Mouse (Mus musculus) cortical plate, adult 2 months (tissue): Measurements from ENCODE around the gene Olfr798.

Experiments used
- CTCF ChIP-seq: fragments of 200-500 bp; IDR thresholded peaks from 2 replicates; pipeline ENCODE4 v1.5.1; 2011; ENCODE audit warnings: mild to moderate bottlenecking, control low read depth, low read length; ENCODE audit not compliant: insufficient read depth; ENCODE audit errors: extremely low read depth
- POLR2A ChIP-seq: fragments of 200-500 bp; IDR thresholded peaks from 2 replicates; pipeline ENCODE4 v1.6.1; 2011; ENCODE audit warnings: mild to moderate bottlenecking, low read length, control low read depth; ENCODE audit not compliant: insufficient read depth; ENCODE audit errors: extremely low read depth

- no peak for TF ChIP-seq CTCF
- TF ChIP-seq POLR2A, result no peak
These were observed 50.7 kb downstream of the Olfr798 start for GRCm38 (mm10) chr10:129577066-129577465.
